Mouse (Mus musculus): ENCODE data around the gene Eno1. TPM values are rescaled to one million over a fixed set of nuclear protein-coding genes. Genes with fewer than 3 reads are reported as not detected.

Eno1 gene
- polyA plus RNA-seq, 1 experiment from 2014 or later = 733 TPM

- DNase-seq (ENCODE audit: low spot score) = no peak
- no peaks in the 10 kb centered on the region for H3K36me3 ChIP-seq (ENCODE audit: control insufficient read depth, insufficient read depth, low read length)
- H3K9ac ChIP-seq (ENCODE audit: low read length) = no peak overlapping the region
- WGBS = 44% methylated on average over 5 of the region's 5 CpGs
- H3K4me3 ChIP-seq (ENCODE audit: low read depth, low read length) = no peak overlapping the region
- H3K27ac ChIP-seq (replicated peaks) = no peak overlapping the region
- H3K27me3 ChIP-seq (ENCODE audit: control insufficient read depth, insufficient read depth, low read length) = no peaks in the 10 kb centered on the region
- H3K9me3 ChIP-seq (ENCODE audit: control insufficient read depth, low read length) = no peaks in the 10 kb centered on the region
- H3K4me2 ChIP-seq (replicated peaks; ENCODE audit: low read depth) = no peak overlapping the region
- TF ChIP-seq EP300 (optimal IDR thresholded peaks at IDR 0.05) (no peak), CTCF (IDR thresholded peaks at IDR 0.05; ENCODE audit: low read depth) (peak; percentile 62)
- no peaks in the 10 kb centered on the region for H3K4me1 ChIP-seq (replicated peaks; ENCODE audit: control insufficient read depth, insufficient read depth)
- no peak for ATAC-seq (ENCODE audit: low FRiP score, low TSS enrichment)
Observed at GRCm38 (mm10) chr4:150213910-150214309, 22.6 kb upstream of the Eno1 start.

DNA sequence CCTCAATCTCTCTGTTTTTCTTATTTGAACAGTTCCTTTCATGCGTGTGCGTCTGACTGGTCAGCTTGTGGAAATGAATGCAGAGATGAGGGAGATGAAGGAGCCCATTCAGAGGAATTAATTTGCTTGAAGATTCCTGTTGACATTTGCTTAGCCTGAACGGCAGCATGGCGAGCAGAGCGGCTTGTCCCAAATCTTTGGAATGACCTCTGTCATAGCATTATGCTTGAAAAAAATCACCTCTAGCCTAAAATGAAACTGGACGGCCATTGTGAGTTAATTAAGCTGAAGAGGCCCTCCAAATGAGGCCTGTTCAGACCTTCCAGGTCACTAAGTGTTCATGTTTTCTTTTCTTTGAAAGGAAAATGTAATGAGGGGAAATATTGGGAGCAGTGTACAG, 20.1 kb upstream of the Eno1 start:
- no peak for TF ChIP-seq EP300 (optimal IDR thresholded peaks at IDR 0.05)
- no peak for TF ChIP-seq CTCF (IDR thresholded peaks at IDR 0.05; ENCODE audit: low read depth)
- H3K9ac ChIP-seq (ENCODE audit: low read length) = no peak overlapping the region
- no peak for ATAC-seq (ENCODE audit: low FRiP score, low TSS enrichment)
- H3K4me2 ChIP-seq (replicated peaks; ENCODE audit: low read depth) = no peak overlapping the region
- no peak overlapping the region for H3K27ac ChIP-seq (replicated peaks)
- no peaks in the 10 kb centered on the region for H3K36me3 ChIP-seq (ENCODE audit: control insufficient read depth, insufficient read depth, low read length)
- no peaks in the 10 kb centered on the region for H3K27me3 ChIP-seq (ENCODE audit: control insufficient read depth, insufficient read depth, low read length)
- no peak for DNase-seq (ENCODE audit: low spot score)
- 71% methylated on average over 6 of the region's 6 CpGs for WGBS
- no peak overlapping the region for H3K4me3 ChIP-seq (ENCODE audit: low read depth, low read length)
- H3K4me1 ChIP-seq (replicated peaks; ENCODE audit: control insufficient read depth, insufficient read depth) = no peaks in the 10 kb centered on the region
- H3K9me3 ChIP-seq (ENCODE audit: control insufficient read depth, low read length) = no peaks in the 10 kb centered on the region

DNA sequence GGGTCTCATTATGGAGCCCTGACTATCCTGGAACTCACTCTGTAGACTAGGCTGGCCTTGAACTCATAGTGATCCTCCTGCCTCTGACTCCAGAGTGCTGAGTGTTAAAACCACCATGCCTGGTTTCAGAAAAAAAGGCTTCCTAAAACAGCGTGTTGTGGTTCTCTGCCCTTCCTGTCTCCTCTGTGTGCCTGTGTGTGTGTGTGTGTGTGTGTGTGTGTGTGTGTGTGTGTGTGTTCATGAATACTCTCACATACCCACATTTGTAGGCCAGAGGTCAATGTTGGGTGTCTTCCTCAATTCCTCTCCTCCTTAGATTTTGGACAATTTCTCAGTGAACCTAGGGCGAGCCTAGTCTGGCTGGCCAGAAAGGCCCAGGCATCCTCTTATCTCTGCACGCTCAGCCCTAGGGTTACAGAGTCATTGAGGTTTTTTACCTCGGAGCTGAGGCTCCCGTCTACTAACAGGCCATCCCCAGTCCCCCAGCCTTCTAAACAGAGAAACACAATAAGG, 19.4 kb upstream of the Eno1 start:
- no peak for TF ChIP-seq CTCF (IDR thresholded peaks at IDR 0.05; ENCODE audit: low read depth)
- TF ChIP-seq EP300 (optimal IDR thresholded peaks at IDR 0.05) = no peak
- no peaks in the 10 kb centered on the region for H3K4me1 ChIP-seq (replicated peaks; ENCODE audit: control insufficient read depth, insufficient read depth)
- no peak overlapping the region for H3K27ac ChIP-seq (replicated peaks)
- H3K36me3 ChIP-seq (ENCODE audit: control insufficient read depth, insufficient read depth, low read length) = no peaks in the 10 kb centered on the region
- DNase-seq (ENCODE audit: low spot score) (no peak), ATAC-seq (ENCODE audit: low FRiP score, low TSS enrichment) (no peak)
- no peaks in the 10 kb centered on the region for H3K27me3 ChIP-seq (ENCODE audit: control insufficient read depth, insufficient read depth, low read length)
- no peaks in the 10 kb centered on the region for H3K9me3 ChIP-seq (ENCODE audit: control insufficient read depth, low read length)
- 64% methylated on average over 5 of the region's 5 CpGs for WGBS
- no peak overlapping the region for H3K4me2 ChIP-seq (replicated peaks; ENCODE audit: low read depth)
- no peak overlapping the region for H3K9ac ChIP-seq (ENCODE audit: low read length)
- no peak overlapping the region for H3K4me3 ChIP-seq (ENCODE audit: low read depth, low read length)

- no peaks in the 10 kb centered on the region for H3K36me3 ChIP-seq (ENCODE audit: control insufficient read depth, insufficient read depth, low read length)
- no peaks in the 10 kb centered on the region for H3K27me3 ChIP-seq (ENCODE audit: control insufficient read depth, insufficient read depth, low read length)
- ATAC-seq (ENCODE audit: low FRiP score, low TSS enrichment) (no peak), DNase-seq (ENCODE audit: low spot score) (no peak)
- no peak overlapping the region for H3K4me3 ChIP-seq (ENCODE audit: low read depth, low read length)
- H3K9me3 ChIP-seq (ENCODE audit: control insufficient read depth, low read length) = no peaks in the 10 kb centered on the region
- TF ChIP-seq CTCF (IDR thresholded peaks at IDR 0.05; ENCODE audit: low read depth) = peak; percentile 51
- TF ChIP-seq EP300 (optimal IDR thresholded peaks at IDR 0.05) = no peak
- no peak overlapping the region for H3K9ac ChIP-seq (ENCODE audit: low read length)
- no peak overlapping the region for H3K4me2 ChIP-seq (replicated peaks; ENCODE audit: low read depth)
- 100% methylated on average over 1 of the region's 1 CpGs for WGBS
- H3K27ac ChIP-seq (replicated peaks) = no peak overlapping the region
- no peaks in the 10 kb centered on the region for H3K4me1 ChIP-seq (replicated peaks; ENCODE audit: control insufficient read depth, insufficient read depth)
Observed at GRCm38 (mm10) chr4:150217935-150218334, 18.6 kb upstream of the Eno1 start.

DNA sequence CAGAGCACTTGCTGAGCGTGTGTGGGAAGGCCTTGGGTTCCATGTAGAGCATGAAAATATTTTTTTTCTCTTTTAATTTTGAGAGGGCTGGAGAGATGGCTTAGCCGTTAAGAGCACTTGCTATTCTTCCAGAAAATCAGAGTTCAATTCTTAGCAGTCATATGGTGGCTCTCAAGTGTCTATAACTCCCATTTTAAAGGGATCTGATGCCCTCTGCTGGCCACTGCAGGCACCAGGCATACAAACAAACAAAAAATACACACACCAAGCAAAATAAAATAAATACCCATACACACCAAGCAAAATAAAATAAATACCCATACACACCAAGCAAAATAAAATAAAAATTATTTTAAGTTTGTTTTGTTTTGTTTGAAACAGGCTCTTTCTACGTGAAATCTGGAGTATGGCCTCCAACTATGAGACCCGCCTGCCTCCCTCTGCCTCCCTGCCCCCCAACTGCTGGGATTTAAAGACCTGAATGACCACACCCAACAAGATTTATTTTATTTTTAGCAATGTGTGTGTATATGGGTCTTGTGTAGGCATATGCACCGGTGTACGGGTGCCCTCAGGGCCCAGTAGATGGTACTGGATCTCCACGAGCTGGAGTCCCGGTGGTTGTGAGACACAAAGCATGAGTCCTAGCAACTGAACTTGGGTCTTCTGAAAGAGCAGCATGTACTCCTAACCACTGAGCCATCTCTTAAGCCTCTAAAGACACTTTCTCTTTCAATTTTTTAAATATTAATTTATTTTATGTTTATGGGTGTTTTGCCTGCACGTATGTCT, 16.8 kb upstream of the Eno1 start:
- Histone ChIP-seq H3K4me3 (ENCODE audit: low read depth, low read length) (no peak overlapping the region), H3K27me3 (ENCODE audit: control insufficient read depth, insufficient read depth, low read length) (no peaks in the 10 kb centered on the region), H3K36me3 (ENCODE audit: control insufficient read depth, insufficient read depth, low read length) (no peaks in the 10 kb centered on the region), H3K4me2 (replicated peaks; ENCODE audit: low read depth) (no peak overlapping the region), H3K9me3 (ENCODE audit: control insufficient read depth, low read length) (no peaks in the 10 kb centered on the region), H3K4me1 (replicated peaks; ENCODE audit: control insufficient read depth, insufficient read depth) (no peaks in the 10 kb centered on the region), H3K9ac (ENCODE audit: low read length) (no peak overlapping the region), H3K27ac (replicated peaks) (no peak overlapping the region)
- TF ChIP-seq CTCF (IDR thresholded peaks at IDR 0.05; ENCODE audit: low read depth) = peak; percentile 81
- TF ChIP-seq EP300 (optimal IDR thresholded peaks at IDR 0.05) = no peak
- DNase-seq (ENCODE audit: low spot score) (peak; percentile 57), ATAC-seq (ENCODE audit: low FRiP score, low TSS enrichment) (no peak)
- WGBS = 71% methylated on average over 9 of the region's 9 CpGs

DNA sequence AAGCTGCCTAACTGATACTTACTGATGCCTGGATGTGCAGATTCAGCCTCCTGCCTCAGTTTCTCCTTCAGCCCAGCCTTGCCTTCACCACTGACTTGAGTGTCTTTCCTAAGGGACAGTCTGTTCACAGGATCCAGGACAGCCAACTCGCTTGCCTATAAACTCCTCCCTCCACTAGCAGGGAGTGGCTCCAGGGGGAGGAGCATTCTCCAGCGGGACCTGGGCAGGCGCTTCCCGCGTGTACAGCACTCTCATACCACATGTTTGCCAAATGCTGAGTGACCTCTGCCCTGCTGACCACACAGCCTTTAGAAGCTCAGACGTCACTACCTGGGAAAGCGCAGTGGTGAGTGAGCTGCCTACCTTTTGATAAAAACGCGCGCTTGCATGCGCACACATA, 15.9 kb upstream of the Eno1 start:
- TF ChIP-seq EP300 (optimal IDR thresholded peaks at IDR 0.05) = no peak
- no peak for TF ChIP-seq CTCF (IDR thresholded peaks at IDR 0.05; ENCODE audit: low read depth)

More for the DNA sequence above, 15.9 kb upstream of the Eno1 start:
- H3K36me3 ChIP-seq (ENCODE audit: control insufficient read depth, insufficient read depth, low read length) = no peaks in the 10 kb centered on the region
- H3K27me3 ChIP-seq (ENCODE audit: control insufficient read depth, insufficient read depth, low read length) = no peaks in the 10 kb centered on the region
- H3K4me1 ChIP-seq (replicated peaks; ENCODE audit: control insufficient read depth, insufficient read depth) = no peaks in the 10 kb centered on the region
- H3K9me3 ChIP-seq (ENCODE audit: control insufficient read depth, low read length) = no peaks in the 10 kb centered on the region
- H3K4me2 ChIP-seq (replicated peaks; ENCODE audit: low read depth) = peak overlapping the region; percentile 38
- no peak overlapping the region for H3K27ac ChIP-seq (replicated peaks)
- no peak overlapping the region for H3K9ac ChIP-seq (ENCODE audit: low read length)
- DNase-seq (ENCODE audit: low spot score) = peak; percentile 87
- 15% methylated on average over 11 of the region's 11 CpGs for WGBS
- no peak overlapping the region for H3K4me3 ChIP-seq (ENCODE audit: low read depth, low read length)
- peak; percentile 92 for ATAC-seq (ENCODE audit: low FRiP score, low TSS enrichment)

All from stomach, postnatal 0 days (tissue).